Mouse (Mus musculus): ENCODE measurements at regions not wholly inside any gene's neighbourhood (a gene's known extent, or its start where the extent isn't known, plus 50 kb on each side); places are given as distances from the start of the nearest gene placed in this dataset.

DNA sequence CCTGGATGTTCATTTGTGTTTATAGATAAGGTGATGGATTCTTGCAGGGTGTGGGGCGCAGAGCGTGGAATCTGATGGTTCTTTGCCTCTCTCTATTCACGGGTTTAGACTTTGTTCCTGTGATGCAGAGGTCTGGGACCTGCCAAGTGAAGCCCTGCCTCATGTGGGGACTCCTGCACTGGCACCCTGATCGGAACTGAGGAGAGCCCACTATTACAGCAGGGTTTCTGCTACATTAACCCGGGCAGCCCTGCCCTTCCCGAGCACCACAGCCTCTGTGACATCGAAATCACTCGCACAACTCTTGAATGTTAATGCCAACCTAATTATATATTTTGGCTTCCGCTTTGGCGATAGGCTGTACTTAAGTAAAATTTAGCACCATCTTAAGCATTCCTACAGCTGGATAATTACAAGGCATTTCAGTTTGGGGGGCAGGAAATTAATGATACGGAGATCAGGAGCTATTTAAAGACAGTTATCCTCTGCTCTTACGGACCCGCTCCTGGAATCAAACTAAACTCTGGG lies 294.7 kb downstream of the Irs2 start:
- ATAC-seq (ENCODE audit: low TSS enrichment) = no peak

DNA sequence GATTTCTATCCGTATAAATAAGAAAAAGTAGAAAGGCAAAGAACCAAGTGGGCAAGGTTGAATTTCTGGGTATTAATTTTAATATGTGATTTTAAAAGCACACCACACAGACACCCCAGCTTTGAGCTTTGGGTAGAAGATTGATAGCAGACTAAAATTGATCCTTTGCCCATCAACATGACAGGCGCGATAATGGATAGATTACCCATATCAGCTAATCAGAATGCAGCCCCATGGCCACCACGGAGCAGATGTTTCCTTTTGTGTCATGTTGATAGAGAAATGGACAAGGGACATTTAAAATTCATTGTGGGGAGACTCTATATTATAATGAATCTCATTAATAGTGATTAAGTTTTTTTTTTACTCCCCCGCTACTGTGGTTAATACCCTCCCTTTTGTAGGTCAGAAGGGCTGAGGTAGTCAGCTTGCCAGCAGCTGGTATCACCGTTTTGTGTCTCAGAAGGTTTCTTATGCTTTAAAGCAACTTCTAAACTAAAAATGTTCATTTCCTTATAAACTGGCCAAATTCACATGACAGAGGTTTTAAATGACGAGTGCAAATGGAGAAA lies 296.1 kb downstream of the Irs2 start:
- no peak for ATAC-seq (ENCODE audit: low TSS enrichment)

DNA sequence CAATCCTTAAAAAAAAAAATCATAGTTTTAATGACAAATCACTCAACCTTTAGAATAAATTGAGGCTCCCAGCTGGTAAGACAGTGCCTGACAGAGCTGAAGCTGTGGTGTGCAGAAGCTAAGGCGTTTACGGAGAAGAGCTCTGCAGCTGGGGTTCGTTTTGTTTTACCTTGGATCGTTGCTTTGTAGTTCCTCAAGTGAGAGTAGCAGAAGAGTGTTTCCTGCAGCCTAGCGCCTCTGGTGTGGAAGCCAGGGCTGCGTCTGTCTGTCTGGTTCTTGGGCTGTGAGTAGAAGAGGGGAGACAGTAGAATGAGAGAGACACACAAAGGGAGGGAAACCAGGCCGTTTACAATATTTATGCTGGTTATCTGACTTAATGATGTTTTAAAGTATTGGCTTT lies 296.8 kb downstream of the Irs2 start:
- no peak for ATAC-seq (ENCODE audit: low TSS enrichment)

GRCm38 (mm10) chr8:10708509-10708908 lies 299.7 kb downstream of the Irs2 start:
- ATAC-seq (ENCODE audit: low TSS enrichment) = no peak

- ATAC-seq (ENCODE audit: low TSS enrichment) = no peak
These were observed 301.1 kb downstream of the Irs2 start for GRCm38 (mm10) chr8:10707122-10707521.

GRCm38 (mm10) chr8:10705909-10706308 lies 302.3 kb downstream of the Irs2 start:
- no peak for ATAC-seq (ENCODE audit: low TSS enrichment)

DNA sequence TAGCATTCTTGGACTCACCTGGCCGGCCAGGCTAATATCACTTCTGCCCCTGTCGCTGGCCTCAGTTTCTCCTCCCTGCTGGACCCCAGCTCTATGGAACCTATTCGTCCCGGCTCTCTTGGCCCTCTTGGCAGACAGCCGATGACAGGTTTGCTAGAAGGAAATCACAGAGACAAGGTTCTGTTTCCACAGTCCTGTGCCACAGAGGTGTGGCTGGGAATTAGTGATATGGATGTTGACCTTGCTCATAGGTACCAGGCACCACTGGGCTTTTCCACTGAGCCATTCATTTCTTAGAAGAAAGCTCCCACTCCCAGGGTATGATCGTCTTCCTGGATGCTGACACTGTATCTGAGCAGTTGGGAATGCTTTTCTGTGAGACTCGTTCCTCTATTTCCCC lies 305.5 kb downstream of the Irs2 start:
- ATAC-seq (ENCODE audit: low TSS enrichment) = no peak

DNA sequence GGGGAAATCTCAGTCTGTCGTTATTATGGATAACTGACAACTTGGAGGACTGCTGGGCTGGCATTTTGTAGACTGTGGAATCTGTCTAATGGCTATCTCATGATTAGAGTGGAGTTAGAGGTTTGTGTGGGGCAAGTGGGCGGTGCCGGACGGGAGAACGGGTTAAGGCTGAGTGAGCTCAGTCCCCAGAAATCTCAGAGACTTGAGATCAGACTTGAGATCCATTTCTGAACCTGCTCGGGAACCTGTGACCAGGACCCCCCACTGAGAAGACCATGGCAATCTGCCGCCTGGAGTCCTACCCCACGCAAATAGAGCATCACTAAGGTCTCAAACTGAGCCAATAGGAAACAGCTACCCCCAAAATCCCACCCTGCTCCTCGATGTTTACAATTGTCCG lies 306.0 kb downstream of the Irs2 start:
- ATAC-seq (ENCODE audit: low TSS enrichment) = no peak

DNA sequence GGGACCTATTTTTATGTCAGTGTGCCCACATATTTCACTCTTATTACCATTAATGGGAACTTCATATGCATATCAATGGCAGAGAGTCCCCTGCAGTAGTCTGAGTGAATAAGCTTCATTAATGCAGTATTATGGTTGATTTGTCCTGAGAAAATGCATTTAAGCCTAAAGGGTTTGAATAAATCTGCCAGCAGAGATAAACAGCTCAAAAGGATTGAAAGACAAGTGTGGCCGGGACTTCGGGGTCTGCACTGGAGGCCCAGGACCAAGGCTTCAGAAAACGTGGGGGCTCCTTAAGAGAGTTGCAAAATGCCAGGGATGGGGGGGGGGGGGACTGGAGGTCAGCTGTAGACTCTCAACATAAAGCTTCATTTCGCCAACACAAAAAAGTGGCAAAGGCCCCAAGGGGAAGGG lies 306.6 kb downstream of the Irs2 start:
- no peak for ATAC-seq (ENCODE audit: low TSS enrichment)

DNA sequence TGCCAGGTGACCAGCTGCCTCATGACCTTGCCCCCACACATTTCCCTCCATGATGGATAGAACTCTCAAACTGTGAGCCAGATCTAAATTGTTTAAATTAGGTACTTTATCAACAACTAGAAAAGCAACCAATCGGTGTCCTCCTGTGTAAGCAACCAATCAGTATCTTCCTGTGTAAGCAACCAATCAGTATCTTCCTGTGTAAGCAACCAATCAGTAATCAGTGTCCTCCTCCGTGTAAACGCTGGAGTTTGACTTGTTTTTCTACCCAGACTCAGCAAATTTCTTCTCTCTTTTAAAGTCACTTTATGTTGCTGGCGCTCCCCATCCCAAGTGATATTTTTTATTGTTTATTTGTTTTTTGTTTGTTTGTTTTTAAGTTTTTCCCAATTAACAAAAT lies 307.0 kb downstream of the Irs2 start:
- ATAC-seq (ENCODE audit: low TSS enrichment) = no peak

- no peak for ATAC-seq (ENCODE audit: low TSS enrichment)
These were observed 308.6 kb downstream of the Irs2 start for GRCm38 (mm10) chr8:10699669-10700068.

DNA sequence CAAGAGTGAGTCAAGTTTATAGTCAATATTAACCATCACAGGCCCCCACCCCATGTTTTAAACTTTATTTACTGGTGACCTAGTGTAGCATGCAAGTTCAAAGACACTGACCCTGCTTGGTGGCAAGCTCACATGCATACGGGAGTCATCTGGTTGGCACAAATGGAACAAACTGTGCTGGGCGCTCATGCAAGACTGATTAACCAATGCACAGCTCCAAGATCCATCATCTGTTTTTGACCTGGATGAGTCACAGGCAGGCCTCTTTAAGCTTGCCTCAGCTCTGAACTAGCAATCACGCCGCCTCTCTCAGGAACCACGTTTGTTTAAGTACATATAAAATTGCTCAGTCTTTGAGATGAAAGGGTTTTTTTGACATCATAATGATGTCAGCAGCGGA lies 313.1 kb downstream of the Irs2 start:
- no peak for ATAC-seq (ENCODE audit: low TSS enrichment)

DNA sequence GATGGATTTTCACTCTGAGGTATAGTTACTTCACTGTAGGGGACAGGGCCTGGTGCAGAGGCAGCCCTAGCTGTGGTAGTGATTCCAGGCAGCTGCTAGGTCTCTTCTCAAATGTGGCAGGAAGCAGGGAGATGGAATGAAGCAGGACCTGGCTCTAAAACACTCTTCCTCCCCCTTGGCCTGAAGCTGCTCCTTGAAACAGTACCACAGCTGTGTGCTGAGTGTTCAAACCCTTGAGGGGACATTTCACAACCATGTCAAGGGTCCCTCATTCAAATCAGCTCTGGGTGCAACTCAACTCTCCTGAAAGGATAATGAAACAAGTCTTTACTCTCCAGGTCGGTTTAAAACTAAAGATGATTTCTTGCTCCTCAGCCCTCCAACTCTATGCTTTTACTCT lies 317.6 kb downstream of the Irs2 start:
- ATAC-seq (ENCODE audit: low TSS enrichment) = no peak

GRCm38 (mm10) chr8:10689881-10690280 lies 318.4 kb downstream of the Irs2 start:
- ATAC-seq (ENCODE audit: low TSS enrichment) = no peak

DNA sequence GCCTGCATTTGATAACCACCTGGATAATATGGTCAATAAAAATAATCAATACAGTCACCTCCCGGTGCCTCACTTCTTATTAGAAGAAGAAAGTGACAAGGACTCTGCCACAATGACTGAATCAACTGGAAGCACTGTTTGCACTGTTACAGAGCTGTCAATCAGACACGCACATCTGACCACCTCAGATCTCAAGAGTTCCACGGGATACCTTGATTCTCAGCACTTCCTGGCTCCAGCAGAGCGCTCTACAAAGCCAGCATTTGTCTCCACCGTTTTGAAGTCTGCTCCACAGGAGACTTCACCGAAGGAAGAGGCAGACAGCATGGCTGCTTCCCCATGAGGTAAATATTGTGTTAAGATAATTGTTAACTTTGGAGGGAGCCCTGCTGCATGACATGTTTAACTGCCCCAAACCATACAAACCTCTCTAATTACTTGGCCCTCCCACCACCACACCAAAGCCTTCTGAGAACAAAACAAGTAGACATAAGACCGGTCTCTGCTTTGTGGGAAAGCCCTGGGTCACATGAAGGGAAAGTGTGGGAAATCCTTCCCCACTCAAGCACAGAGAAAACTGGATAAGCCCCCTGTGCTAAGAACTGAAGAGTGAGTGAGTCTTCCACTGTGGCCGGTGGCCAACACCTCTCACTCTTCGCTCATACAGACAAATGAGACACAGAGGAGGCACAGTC lies 320.2 kb downstream of the Irs2 start:
- ATAC-seq (ENCODE audit: low TSS enrichment) = no peak
